Mouse (Mus musculus) ES-E14 (cell line): ENCODE results near the gene Slc7a11. TPM values are rescaled to one million over a fixed set of nuclear protein-coding genes. Genes with fewer than 3 reads are reported as not detected.

Experiments
- DNase-seq: peaks from one replicate; pipeline ENCODE4 v3.0.0-alpha.2; 2013; ENCODE audit warnings: low read depth, low spot score
- H3K27ac ChIP-seq: 2 replicates; pipeline ENCODE4 v1.5.1; 2012; ENCODE audit warnings: low read depth, mild to moderate bottlenecking, low read length, moderate library complexity, mixed read lengths; ENCODE audit not compliant: poor library complexity, insufficient read depth, severe bottlenecking
- H3K36me3 ChIP-seq: 2 replicates; pipeline ENCODE4 v1.6.1; 2012; ENCODE audit warnings: mild to moderate bottlenecking, low read length, moderate library complexity, mixed read lengths; ENCODE audit not compliant: control insufficient read depth, poor library complexity, insufficient read depth, severe bottlenecking
- H3K4me1 ChIP-seq, 2 experiments: fragments of 150-350 bp in 1 of 2; sonication (generic) in 1 of 2; 2 replicates each; pipeline ENCODE4 v1.6.1; 2012; ENCODE audit warnings: low read length in 2 of 2, mild to moderate bottlenecking in 1 of 2, mixed read lengths in 1 of 2; ENCODE audit not compliant: control insufficient read depth in 2 of 2, insufficient read depth in 2 of 2, poor library complexity in 1 of 2
- H3K4me3 ChIP-seq, 2 experiments: fragments of 150-350 bp in 1 of 2; sonication (generic) in 1 of 2; 2 replicates each; pipeline ENCODE4 v1.5.1; 2012; ENCODE audit warnings: low read length in 2 of 2, low read depth in 1 of 2, mild to moderate bottlenecking in 1 of 2, mixed read lengths in 1 of 2; ENCODE audit not compliant: insufficient read depth in 1 of 2, poor library complexity in 1 of 2, severe bottlenecking in 1 of 2
- H3K9ac ChIP-seq: 2 replicates; pipeline ENCODE4 v1.6.1; 2012; ENCODE audit warnings: low read depth, mild to moderate bottlenecking, low read length, mixed read lengths; ENCODE audit not compliant: poor library complexity, insufficient read depth, severe bottlenecking
- H3K9me3 ChIP-seq: fragments of 150-350 bp; sonication (generic); 2 replicates; pipeline ENCODE4 v1.6.1; 2012; ENCODE audit warnings: low read depth, mild to moderate bottlenecking, low read length; ENCODE audit not compliant: control insufficient read depth, insufficient read depth
- CHD2 ChIP-seq: IDR thresholded peaks from 2 replicates; pipeline ENCODE4 v1.6.1; 2014; ENCODE audit warnings: mild to moderate bottlenecking, low read depth, low read length, inconsistent platforms
- HCFC1 ChIP-seq: IDR thresholded peaks from 2 replicates; pipeline ENCODE4 v1.6.1; 2012; ENCODE audit warnings: low read length, inconsistent platforms, borderline replicate concordance; ENCODE audit not compliant: insufficient read depth
- MAFK ChIP-seq: IDR thresholded peaks from 2 replicates; pipeline ENCODE4 v1.6.1; 2014; ENCODE audit warnings: mild to moderate bottlenecking, low read depth, low read length, inconsistent platforms; ENCODE audit not compliant: insufficient read depth
- ZC3H11A ChIP-seq: IDR thresholded peaks from 2 replicates; pipeline ENCODE4 v1.6.1; 2012; ENCODE audit warnings: low read depth, mild to moderate bottlenecking, inconsistent platforms, low read length, borderline replicate concordance
- ZNF384 ChIP-seq: IDR thresholded peaks from 2 replicates; pipeline ENCODE4 v1.6.1; 2012; ENCODE audit warnings: low read depth, low read length, inconsistent platforms
- in situ Hi-C, 2 experiments: fragments of 600-800 bp; cut with MboI; formaldehyde crosslinking; loops; one replicate each; pipeline ENCODE4 v1.15.1; 2025; ENCODE audit warnings: low sequenced_read_pairs in 2 of 2, inconsistent platforms in 1 of 2; ENCODE audit not compliant: unreplicated experiment in 2 of 2
- total RNA-seq: library from RNA; depleted of rRNA; stranded (reverse); fragments of 300-350 nt; gene quantifications from 2 replicates; pipeline ENCODE4 v1.2.3, GENCODE M21; 2012

The Slc7a11 gene
- total RNA-seq, 1 experiment = 2.1 TPM

DNA sequence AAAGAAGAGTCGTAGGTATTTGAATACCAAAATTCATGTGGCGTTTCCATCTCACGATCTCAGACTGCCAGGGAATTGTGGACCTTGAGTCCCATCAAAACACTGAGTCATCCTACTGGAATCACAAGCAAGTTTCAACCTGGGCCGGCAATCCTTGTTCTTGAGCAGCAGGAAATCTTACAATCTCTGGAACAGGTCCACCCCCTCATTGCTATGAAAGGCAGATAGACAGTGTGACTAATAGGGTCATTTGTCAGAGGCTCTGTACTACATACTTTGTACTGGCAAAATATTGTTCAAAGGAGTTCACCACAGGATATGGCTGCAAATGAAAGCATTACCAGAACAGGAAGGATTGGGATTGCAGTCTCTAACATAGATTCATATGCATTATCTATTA is 13.2 kb upstream of the Slc7a11 start:
- Histone ChIP-seq H3K9ac (no peak overlapping the region), H3K4me1 (no peaks in the 10 kb centered on the region), H3K9me3 (no peaks in the 10 kb centered on the region), H3K4me3 (no peak overlapping the region), H3K36me3 (no peaks in the 10 kb centered on the region), H3K27ac (no peak overlapping the region)
- DNase-seq = no peak
- TF ChIP-seq ZNF384 (no peak), MAFK (no peak), HCFC1 (no peak), CHD2 (no peak), ZC3H11A (no peak)
- in situ Hi-C loops = no loop called here

DNA sequence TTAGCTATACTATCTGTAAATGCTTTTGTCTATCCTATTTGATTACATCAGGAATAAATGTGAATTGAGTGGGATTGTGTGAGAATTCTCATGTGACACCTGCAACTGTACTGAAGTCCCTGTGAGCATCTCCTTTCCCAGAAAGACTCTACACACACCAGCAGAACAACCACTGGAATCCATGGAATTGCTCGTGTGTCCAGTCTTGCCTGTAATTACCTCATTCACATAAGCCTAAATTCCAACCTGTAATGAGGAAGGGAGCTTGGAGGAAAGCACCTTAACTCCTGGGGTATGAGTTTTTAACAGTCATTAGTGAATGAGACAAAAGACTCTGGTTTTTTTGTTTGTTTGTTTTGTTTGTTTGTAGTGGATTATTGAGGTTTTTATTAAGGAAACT is 12.6 kb upstream of the Slc7a11 start:
- no peak overlapping the region for H3K4me3 ChIP-seq
- no peaks in the 10 kb centered on the region for H3K36me3 ChIP-seq
- H3K4me1 ChIP-seq = no peaks in the 10 kb centered on the region
- no peak overlapping the region for H3K27ac ChIP-seq
- no peak overlapping the region for H3K9ac ChIP-seq
- no peak for TF ChIP-seq MAFK
- no peaks in the 10 kb centered on the region for H3K9me3 ChIP-seq
- no peak for DNase-seq
- in situ Hi-C loops = no loop called here

DNA sequence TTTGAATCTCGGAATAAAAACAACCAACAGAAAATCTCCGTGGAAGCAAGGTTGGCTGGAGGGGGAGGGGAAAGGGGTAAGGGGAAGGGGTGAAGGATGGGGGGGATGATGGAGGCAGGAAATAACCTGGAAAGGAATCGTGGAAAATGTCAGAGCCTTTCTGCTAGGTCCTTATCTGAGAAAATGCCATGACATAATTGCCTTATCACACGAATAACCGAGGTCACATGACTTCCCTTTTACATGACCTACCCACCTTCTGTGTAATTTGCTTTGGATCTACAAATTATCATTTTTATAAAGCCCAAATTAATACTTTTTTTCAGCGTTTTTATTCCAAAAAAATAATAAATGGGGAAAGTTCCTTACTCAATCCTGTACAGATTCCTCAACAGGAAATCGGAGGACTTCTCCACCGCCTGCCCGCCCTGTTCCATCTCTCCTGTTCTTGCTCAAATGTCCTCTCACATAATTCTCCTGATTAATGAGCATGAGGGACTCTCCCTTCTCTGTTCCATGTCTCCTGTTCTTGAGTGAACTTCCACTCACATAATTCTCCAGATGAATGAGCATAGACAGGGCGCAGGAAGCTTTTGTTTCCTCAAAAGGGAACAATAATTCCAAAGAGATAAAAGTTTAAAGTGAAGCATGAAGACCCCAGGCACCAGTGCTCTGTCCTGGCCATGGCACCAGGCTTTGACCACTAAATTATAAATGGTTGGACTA is 1.8 kb upstream of the Slc7a11 start:
- in situ Hi-C loops = no loop called here
- H3K4me3 ChIP-seq = no peak overlapping the region
- no peaks in the 10 kb centered on the region for H3K36me3 ChIP-seq
- peaks cover 3 to 6% of the 10 kb centered on the region in 2 experiments; a peak in 2 of 4 replicates for H3K4me1 ChIP-seq
- H3K9ac ChIP-seq = no peak overlapping the region
- TF ChIP-seq CHD2 (no peak), HCFC1 (no peak), ZNF384 (no peak), ZC3H11A (no peak), MAFK (no peak)
- H3K9me3 ChIP-seq = no peaks in the 10 kb centered on the region
- no peak overlapping the region for H3K27ac ChIP-seq
- no peak for DNase-seq

DNA sequence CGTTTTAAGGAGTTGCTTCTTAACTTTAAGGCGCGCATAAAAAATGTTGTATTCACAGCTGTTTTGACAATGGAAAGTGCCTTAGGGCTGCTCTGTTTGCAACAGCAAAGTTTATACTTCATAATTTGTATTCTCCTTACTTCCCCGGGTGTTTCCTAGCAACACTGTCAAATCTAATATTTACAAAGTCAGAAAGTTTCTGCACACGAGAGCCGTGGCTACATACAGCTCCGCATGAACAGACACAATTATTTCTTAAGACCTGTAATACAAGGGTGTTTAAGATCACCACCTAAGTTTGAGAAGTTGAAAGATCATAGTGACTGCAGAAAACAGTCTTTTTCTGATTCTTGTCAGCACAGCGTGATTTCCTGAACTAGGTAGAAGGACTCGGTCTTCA is 528 bp upstream of the Slc7a11 start:
- Histone ChIP-seq H3K9me3 (no peaks in the 10 kb centered on the region), H3K36me3 (no peaks in the 10 kb centered on the region), H3K4me3 (no peak overlapping the region), H3K9ac (no peak overlapping the region), H3K4me1 (peaks cover 3 to 6% of the 10 kb centered on the region in 2 experiments; a peak in 2 of 4 replicates), H3K27ac (no peak overlapping the region)
- in situ Hi-C loops = no loop called here
- DNase-seq = no peak
- TF ChIP-seq CHD2 = no peak
- TF ChIP-seq ZC3H11A = no peak
- no peak for TF ChIP-seq HCFC1
- TF ChIP-seq MAFK = no peak
- TF ChIP-seq ZNF384 = no peak
